Mouse (Mus musculus) kidney, adult 18-20 months (tissue): ENCODE results near the gene Opa3.

Experiments used
- DNase-seq: peaks from one replicate; pipeline ENCODE4 v3.0.0; 2021

The Opa3 gene

GRCm38 (mm10) chr7:19217492-19217891 lies 10.6 kb upstream of the Opa3 start:
- no peak for DNase-seq

GRCm38 (mm10) chr7:19217944-19218343 lies 10.2 kb upstream of the Opa3 start:
- DNase-seq: no peak

GRCm38 (mm10) chr7:19220061-19220460 lies 8.1 kb upstream of the Opa3 start:
- DNase-seq: no peak

- DNase-seq: no peak
Observed at GRCm38 (mm10) chr7:19222189-19222588, 5.9 kb upstream of the Opa3 start.

GRCm38 (mm10) chr7:19222875-19223274 lies 5.3 kb upstream of the Opa3 start:
- no peak for DNase-seq

- no peak for DNase-seq
Observed at GRCm38 (mm10) chr7:19224933-19225332, 3.2 kb upstream of the Opa3 start.

GRCm38 (mm10) chr7:19226817-19227797 lies 1.0 kb upstream of the Opa3 start:
- peak; percentile 29 for DNase-seq

- no peak for DNase-seq
Observed at GRCm38 (mm10) chr7:19228793-19229148, 637 bp downstream of the Opa3 start.

- no peak for DNase-seq
Observed at GRCm38 (mm10) chr7:19229404-19229803, 1.3 kb downstream of the Opa3 start.

GRCm38 (mm10) chr7:19230041-19230580 lies 2.0 kb downstream of the Opa3 start:
- peak; percentile 62 for DNase-seq

GRCm38 (mm10) chr7:19230899-19231298 lies 2.8 kb downstream of the Opa3 start:
- no peak for DNase-seq

- peak; percentile 35 for DNase-seq
Observed at GRCm38 (mm10) chr7:19231849-19232248, 3.7 kb downstream of the Opa3 start.

GRCm38 (mm10) chr7:19234652-19235051 lies 6.5 kb downstream of the Opa3 start:
- no peak for DNase-seq

GRCm38 (mm10) chr7:19235092-19235671 lies 7.0 kb downstream of the Opa3 start:
- DNase-seq: no peak

- DNase-seq: no peak
Observed at GRCm38 (mm10) chr7:19236411-19236810, 8.3 kb downstream of the Opa3 start.

GRCm38 (mm10) chr7:19238344-19238743 lies 10.2 kb downstream of the Opa3 start:
- no peak for DNase-seq

- DNase-seq: peak; percentile 91
Observed at GRCm38 (mm10) chr7:19239423-19239822, 11.3 kb downstream of the Opa3 start.

GRCm38 (mm10) chr7:19239986-19240385 lies 11.9 kb downstream of the Opa3 start:
- no peak for DNase-seq

- DNase-seq: no peak
Observed at GRCm38 (mm10) chr7:19240905-19241463, 12.8 kb downstream of the Opa3 start.

GRCm38 (mm10) chr7:19242005-19242404 lies 13.9 kb downstream of the Opa3 start:
- DNase-seq: no peak

GRCm38 (mm10) chr7:19243858-19244257 lies 15.7 kb downstream of the Opa3 start:
- no peak for DNase-seq

- no peak for DNase-seq
Observed at GRCm38 (mm10) chr7:19245083-19245482, 16.9 kb downstream of the Opa3 start.

GRCm38 (mm10) chr7:19246855-19247254 lies 18.7 kb downstream of the Opa3 start:
- no peak for DNase-seq

- DNase-seq: no peak
Observed at GRCm38 (mm10) chr7:19247511-19247910, 19.4 kb downstream of the Opa3 start.
